ENCODE assay signal across 9 mouse cellular contexts in the genomic region with DNA sequence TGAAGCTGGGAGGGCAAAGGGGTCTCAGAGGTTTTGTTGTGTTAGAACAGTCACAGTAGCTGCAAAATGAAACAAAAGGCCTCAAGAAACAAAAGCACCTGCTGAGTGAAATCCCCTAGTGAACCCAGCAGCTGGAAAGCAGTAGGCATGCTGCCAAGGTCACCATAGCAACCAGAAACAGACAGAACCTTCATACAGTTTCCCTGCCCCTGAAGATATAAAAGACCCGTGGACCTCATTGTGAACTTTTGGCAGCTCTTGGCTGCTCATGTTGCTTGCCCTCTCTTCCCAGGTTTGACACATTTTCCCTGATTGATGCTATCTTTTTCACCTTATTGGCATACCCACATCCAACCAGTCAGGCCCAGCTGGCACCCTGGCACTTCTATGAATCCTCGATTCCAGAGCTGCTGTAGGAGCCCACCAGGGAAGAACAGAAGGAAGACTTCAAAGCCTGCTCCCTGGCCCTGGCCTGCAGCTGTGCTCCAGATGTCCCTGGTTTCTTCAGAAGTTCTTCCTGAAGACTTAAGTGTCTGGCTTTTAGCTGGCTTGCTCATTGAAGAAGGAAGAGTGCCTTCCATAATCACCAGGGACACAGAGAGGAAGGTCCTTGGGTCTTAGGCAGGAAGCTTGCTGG. TPM values are rescaled to one million over a fixed set of nuclear protein-coding genes. Genes with fewer than 3 reads are reported as not detected.
DNase-seq lines count a peak whose midpoint lies in the region; ATAC-seq lines count a peak whose summit lies in the region.
"Had no signal": no experiment of that assay in that cellular context is flagged by ENCODE, and none has a peak within 500 bp of the region (broad histone marks: within the 10 kb centered on the region; RNA-seq: fewer than 3 reads in every experiment).

No protein-coding gene starts in this region.

- H3K27me3 ChIP-seq in neural tube, embryonic 11.5 days (ENCODE audit: control insufficient read depth, insufficient read depth, low read length) = no peaks in the 10 kb centered on the region
- H3K27me3 ChIP-seq in neural tube, embryonic 12.5 days (replicated peaks) = no peaks in the 10 kb centered on the region

- no peak overlapping the region for H3K27ac ChIP-seq in neural tube, embryonic 11.5 days (ENCODE audit: low read depth, low read length)
- no peak overlapping the region for H3K27ac ChIP-seq in neural tube, embryonic 12.5 days

- peaks cover 6% of the 10 kb centered on the region for H3K4me1 ChIP-seq in neural tube, embryonic 11.5 days (ENCODE audit: control insufficient read depth, insufficient read depth, low read length)
- peaks cover 13% of the 10 kb centered on the region for H3K4me1 ChIP-seq in neural tube, embryonic 12.5 days

- H3K4me2 ChIP-seq in neural tube, embryonic 11.5 days (ENCODE audit: low read depth) = no peak overlapping the region
- no peak overlapping the region for H3K4me2 ChIP-seq in neural tube, embryonic 12.5 days (replicated peaks)

- peak; percentile 58 for ATAC-seq in neural tube, embryonic 11.5 days (ENCODE audit: insufficient read depth, low FRiP score, low TSS enrichment)
- peak; percentile 61 for ATAC-seq in neural tube, embryonic 12.5 days (ENCODE audit: low FRiP score, low read depth)

- WGBS in neural tube, embryonic 11.5 days = 13% methylated on average over 2 of the region's 2 CpGs
- 9% methylated on average over 2 of the region's 2 CpGs for WGBS in neural tube, embryonic 12.5 days

- no peak overlapping the region for H3K4me3 ChIP-seq in neural tube, embryonic 11.5 days (ENCODE audit: low read depth, low read length)
- H3K4me3 ChIP-seq in neural tube, embryonic 12.5 days = no peak overlapping the region

- intact Hi-C loops in heart, postnatal 14 days (cut with DNase I) = no loop called here

- DNase-seq in neural tube, embryonic 11.5 days (ENCODE audit: low spot score) = peak; percentile 43
- no peak for DNase-seq in neural tube, embryonic 10.5 days (ENCODE audit: extremely low spot score, low spot score)
- DNase-seq in adrenal gland, postnatal 36 days = peak; percentile 74 to 79
- peak; percentile 76 to 81 for DNase-seq in heart, postnatal 14 days
- peak; percentile 35 to 65 for DNase-seq in kidney, postnatal 36 days
- no peak for DNase-seq in spleen, postnatal 36 days (ENCODE audit: low spot score in 2 of 2)
- DNase-seq in natural killer cell, adult 2 months (ENCODE audit: low spot score in 2 of 2) = no peak

- H3K36me3 ChIP-seq in neural tube, embryonic 11.5 days (ENCODE audit: control insufficient read depth, insufficient read depth, low read length) = no peaks in the 10 kb centered on the region
- H3K36me3 ChIP-seq in neural tube, embryonic 12.5 days = no peaks in the 10 kb centered on the region

- H3K9ac ChIP-seq in neural tube, embryonic 11.5 days (ENCODE audit: low read length) = no peak overlapping the region
- no peak overlapping the region for H3K9ac ChIP-seq in neural tube, embryonic 12.5 days

- no peaks in the 10 kb centered on the region for H3K9me3 ChIP-seq in neural tube, embryonic 11.5 days (ENCODE audit: control insufficient read depth, low read length)
- no peaks in the 10 kb centered on the region for H3K9me3 ChIP-seq in neural tube, embryonic 12.5 days

RNA-seq across cellular contexts. Expression of a gene that starts 10.9 kb away (rescaled TPM):
- polyA plus RNA-seq in neural tube, embryonic 11.5 days (2014; fragmentation: Nextera tagmentation; extraction: Ambion mirVana) = 7.3 and 8.2 TPM in 2 replicates
- total RNA-seq in adrenal gland, postnatal 36 days (2021) = 10 to 100 TPM; 42.5 to 68.0 TPM
- total RNA-seq in heart, postnatal 14 days (2021) = 10 to 100 TPM; 62.2 to 71.0 TPM
- polyA plus RNA-seq in neural tube, embryonic 12.5 days (2016; fragmentation: Nextera tagmentation; extraction: Ambion mirVana) = 14.6 and 16.8 TPM in 2 replicates

RNA-seq across cellular contexts. Expression of a gene that starts 15.2 kb away (rescaled TPM):
- polyA plus RNA-seq in neural tube, embryonic 11.5 days (2014; fragmentation: Nextera tagmentation; extraction: Ambion mirVana) = not detected in 2 replicates
- total RNA-seq in adrenal gland, postnatal 36 days (2021) = not detected
- total RNA-seq in heart, postnatal 14 days (2021) = not detected
- not detected in 2 replicates for polyA plus RNA-seq in neural tube, embryonic 12.5 days (2016; fragmentation: Nextera tagmentation; extraction: Ambion mirVana)
- total RNA-seq: layer of hippocampus, postnatal 25 days had no signal

RNA-seq across cellular contexts. Expression of a gene that starts 20.0 kb away (rescaled TPM):
- polyA plus RNA-seq in neural tube, embryonic 11.5 days (2014; fragmentation: Nextera tagmentation; extraction: Ambion mirVana) = 0.55 TPM in 1 of 2 replicates, not detected in the other
- 10 to 100 TPM in 1 of 2 experiments, 1 to 10 TPM in 1; 9.0 to 11.5 TPM for total RNA-seq in adrenal gland, postnatal 36 days (2021)
- total RNA-seq in heart, postnatal 14 days (2021) = 10 to 100 TPM; 12.2 to 14.3 TPM
- 0.46 and 1.0 TPM in 2 replicates for polyA plus RNA-seq in neural tube, embryonic 12.5 days (2016; fragmentation: Nextera tagmentation; extraction: Ambion mirVana)

RNA-seq across cellular contexts. Expression of a gene that starts 21.8 kb away (rescaled TPM):
- not detected in 2 replicates for polyA plus RNA-seq in neural tube, embryonic 11.5 days (2014; fragmentation: Nextera tagmentation; extraction: Ambion mirVana)
- total RNA-seq in adrenal gland, postnatal 36 days (2021) = not detected
- not detected for total RNA-seq in heart, postnatal 14 days (2021)
- not detected in 2 replicates for polyA plus RNA-seq in neural tube, embryonic 12.5 days (2016; fragmentation: Nextera tagmentation; extraction: Ambion mirVana)
- total RNA-seq: layer of hippocampus, postnatal 25 days had no signal

RNA-seq across cellular contexts. Expression of a gene that starts 30.3 kb away (rescaled TPM):
- polyA plus RNA-seq in neural tube, embryonic 11.5 days (2014; fragmentation: Nextera tagmentation; extraction: Ambion mirVana) = not detected in 2 replicates
- total RNA-seq in adrenal gland, postnatal 36 days (2021) = under 1 TPM in 1 of 2 experiments, not detected in 1; 0.33 TPM
- under 1 TPM in 1 of 2 experiments, not detected in 1; 0.17 TPM for total RNA-seq in heart, postnatal 14 days (2021)
- not detected in 2 replicates for polyA plus RNA-seq in neural tube, embryonic 12.5 days (2016; fragmentation: Nextera tagmentation; extraction: Ambion mirVana)

Comparison
In these comparisons a context has a peak if more than half of its experiments do, and no peak if none do; other contexts are left out.
1. DNase-seq: peak in neural tube, embryonic 11.5 days (single experiment), adrenal gland, postnatal 36 days (2 of 2), heart, postnatal 14 days (2 of 2) and kidney, postnatal 36 days (2 of 2); none in neural tube, embryonic 10.5 days (single experiment), spleen, postnatal 36 days (0 of 2) and natural killer cell, adult 2 months (0 of 2).